Mouse (Mus musculus): Measurements from ENCODE around the gene Capn12.

The Capn12 gene

DNA sequence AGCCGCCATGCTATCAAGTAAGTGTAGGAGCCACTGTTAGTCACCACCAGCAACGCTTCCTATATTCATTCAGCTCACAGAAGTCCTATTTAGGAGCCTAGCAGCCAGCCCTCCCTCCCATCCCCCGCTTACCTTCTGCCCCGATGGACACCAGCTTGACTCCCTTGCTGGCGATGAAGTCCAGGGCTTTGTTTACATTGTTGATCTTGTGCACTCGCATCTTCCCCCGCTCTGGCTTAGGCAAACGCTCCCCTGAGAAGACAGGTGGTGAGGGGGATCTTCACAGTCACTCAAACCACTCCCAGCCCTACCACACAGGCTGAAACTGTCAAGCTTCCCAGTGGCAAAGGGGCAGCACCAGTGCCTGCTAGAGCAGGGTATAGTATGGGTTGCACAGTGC is 37.3 kb downstream of the Capn12 start:
- DNase-seq (ENCODE audit: extremely low read depth, low read depth), result no peak

DNA sequence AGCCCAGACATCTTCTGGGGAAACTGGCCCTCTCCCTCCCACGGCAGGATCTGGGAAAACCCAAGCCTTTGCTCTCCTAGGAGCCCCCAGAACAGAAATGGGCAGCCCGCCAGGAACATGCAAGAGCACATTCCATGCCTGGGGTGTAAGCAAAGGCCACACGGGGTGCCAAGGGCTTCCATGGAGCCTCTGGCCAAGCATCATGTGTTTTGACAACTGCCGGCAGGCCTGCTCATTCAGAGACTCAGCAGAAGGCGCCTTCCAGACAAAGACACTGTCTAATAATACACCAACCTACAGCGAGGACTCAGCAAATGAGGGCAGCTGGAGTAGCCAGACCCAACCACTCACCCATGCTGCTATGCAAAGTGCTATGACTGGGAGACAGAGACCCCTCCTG is 38.6 kb downstream of the Capn12 start:
- no peak for DNase-seq (ENCODE audit: extremely low read depth, low read depth)

DNA sequence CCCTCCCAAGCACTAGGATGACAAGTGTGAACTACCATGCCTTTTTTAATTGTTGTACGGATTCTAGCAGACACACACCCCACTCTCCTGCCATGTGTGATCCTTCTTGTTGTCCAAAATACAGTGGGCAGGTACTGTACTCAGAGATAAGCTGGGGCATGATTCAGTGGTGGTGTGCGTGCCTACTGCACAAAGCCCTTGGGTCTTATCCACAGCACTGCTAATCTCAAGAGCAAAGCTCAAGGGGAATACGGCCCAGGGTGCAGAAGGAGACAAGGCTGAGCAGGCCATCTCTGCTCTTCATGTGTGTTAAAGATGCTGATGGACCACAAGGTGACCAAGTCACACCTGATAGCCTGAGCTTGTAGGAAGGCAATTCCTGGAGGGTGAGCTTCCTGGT is 40.0 kb downstream of the Capn12 start:
- no peak for DNase-seq (ENCODE audit: extremely low read depth, low read depth)

DNA sequence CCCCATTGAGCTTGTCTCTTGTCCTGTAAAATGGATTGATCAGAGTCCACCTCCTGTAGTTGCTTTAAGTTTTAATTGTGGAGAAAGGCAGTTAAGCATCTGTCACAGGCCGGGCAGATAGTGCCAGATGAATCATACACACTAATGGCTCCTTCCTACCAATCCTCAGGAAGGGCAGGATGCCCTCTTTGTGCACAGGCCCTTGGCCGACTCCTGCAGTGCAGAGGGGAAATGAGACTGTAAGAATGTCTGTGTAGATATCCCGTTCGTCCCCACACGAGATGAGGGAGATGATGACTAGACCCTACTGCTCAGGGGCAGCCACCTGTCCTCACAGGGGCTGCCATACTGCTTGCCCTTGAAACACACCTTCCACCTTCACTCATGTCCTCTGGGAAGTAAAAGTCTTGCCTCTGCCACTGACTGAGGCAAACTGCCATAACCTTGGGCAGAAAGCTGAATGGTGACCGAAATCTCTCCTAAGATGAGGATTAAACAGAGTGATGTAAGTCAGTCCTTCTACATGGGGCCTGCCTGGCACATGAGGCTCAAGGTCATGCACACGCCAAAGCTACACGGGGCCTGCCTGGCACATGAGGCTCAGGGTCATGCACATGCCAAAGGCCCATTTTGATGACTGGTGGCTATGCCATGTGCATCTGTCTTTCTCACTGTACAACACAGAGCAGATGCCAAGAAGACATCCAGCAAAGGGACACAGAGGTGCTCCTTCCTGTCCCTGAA is 40.7 kb downstream of the Capn12 start:
- no peak for DNase-seq (ENCODE audit: extremely low read depth, low read depth)

DNA sequence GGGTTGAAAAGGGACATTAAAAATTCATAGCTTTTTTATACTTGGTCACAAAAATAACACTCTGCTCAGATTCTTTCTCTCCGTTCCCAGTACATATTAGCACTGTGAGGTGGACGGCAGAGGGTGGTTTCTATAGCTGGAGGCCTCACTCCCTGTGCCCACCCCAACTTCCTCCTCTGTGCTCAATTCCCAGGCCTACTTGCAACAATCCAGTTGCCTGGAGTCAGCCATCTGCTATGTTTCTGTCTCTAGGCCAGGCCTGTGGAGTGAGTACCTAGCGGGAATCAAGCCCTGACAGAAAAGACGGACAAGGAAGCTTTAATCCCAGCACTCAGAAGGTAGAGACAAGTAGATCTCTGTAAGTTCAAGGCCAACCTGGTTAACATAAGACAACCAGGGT is 41.4 kb downstream of the Capn12 start:
- DNase-seq (ENCODE audit: extremely low read depth, low read depth), result no peak

DNA sequence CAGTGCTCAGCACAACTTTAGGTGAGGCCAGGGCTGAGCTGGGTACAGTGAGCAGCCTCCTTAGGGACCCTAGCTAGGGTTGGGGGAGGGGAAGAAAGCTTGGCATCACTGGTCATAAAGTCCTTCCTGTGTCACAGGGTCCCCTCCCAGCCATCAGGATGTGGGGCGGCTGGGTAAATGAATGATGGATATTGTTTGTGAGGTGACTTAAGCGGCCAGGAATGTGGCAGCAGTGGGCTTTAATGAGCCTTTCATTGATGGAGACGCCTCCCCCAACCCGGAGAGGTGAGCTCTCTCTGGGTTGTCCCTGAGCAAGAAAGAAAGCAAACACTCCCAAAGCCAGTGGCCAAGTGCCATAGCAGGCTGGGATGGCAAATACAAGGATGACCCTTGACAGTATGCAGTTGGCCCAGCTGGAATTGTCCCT is 42.7 kb downstream of the Capn12 start:
- DNase-seq (ENCODE audit: extremely low read depth, low read depth), result no peak

DNA sequence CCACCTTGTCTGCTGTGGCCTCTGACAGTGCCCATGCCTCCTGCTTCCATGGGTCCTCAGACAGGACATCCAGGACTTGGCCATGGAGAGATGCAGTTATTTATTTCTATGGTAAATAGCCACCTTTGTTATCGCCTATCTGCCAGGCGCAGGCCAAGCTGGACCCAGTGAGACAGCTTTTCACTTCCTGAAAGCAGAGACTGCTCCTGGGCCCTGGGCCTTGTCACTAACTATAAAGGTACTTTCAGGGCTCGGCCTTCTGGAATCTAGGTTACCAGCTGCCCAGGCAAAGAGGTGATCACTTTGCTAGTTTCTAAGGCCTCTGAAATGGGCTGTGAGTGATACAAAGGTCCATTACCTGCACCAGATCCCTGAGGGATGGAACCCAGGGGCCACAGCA is 43.6 kb downstream of the Capn12 start:
- DNase-seq (ENCODE audit: extremely low read depth, low read depth), result no peak

DNA sequence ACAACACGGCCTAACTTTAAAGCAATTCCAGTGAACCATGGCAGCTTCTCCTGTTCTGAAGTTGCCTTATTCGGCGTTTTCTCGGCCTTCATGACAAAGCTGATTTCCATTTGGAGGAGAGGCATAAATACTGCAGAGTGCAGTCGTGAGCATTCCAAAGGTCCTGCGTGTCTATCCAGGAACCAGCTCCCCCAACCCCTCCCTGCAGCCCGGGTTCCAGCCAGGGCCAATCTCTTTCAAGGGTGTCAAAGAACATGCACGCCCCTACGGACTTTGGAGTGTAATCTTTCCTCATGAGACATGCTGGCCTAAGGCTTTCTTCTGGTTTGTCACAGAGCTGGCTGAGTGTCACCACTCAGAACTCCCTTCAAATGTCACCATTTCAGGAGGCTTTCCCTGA is 44.1 kb downstream of the Capn12 start:
- no peak for DNase-seq (ENCODE audit: extremely low read depth, low read depth)

DNA sequence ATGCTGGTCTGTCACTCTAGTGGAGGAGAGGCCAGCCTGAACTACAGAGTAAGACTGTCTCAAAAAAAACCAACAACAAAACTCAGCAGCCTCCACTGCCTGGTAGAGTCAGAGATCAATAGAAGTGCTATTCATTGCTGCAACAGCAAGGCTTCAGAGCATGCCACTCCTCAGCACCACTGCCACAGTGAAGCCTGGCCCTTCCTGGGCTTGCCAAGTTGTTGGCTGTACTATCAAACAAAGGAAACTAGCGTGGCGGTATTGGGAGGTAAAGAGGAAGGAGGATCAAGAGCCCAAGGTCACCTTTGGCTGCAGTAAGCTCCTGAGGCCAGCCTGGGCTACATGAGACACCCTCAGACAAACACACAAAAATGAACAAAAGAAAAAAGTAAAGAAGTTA is 45.0 kb downstream of the Capn12 start:
- no peak for DNase-seq (ENCODE audit: extremely low read depth, low read depth)

DNA sequence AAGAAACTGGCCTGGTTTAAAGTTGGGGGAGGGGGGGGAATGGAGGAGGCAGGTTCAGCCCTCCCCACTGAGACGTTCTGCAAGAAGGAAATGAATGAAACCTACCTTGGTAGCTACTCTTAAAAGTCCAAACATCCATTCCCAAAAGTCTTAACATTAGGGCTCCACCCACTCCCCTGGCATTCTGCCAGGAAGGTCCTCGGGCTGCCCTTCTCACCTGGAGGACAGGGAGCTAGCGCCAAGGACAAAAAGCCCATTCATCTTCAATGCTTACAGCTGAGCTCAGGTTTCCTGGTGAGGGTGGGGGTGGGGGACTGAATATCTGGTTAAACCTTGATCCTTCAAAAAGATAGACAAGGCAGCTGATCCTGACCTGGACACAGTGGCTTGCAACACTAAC is 48.2 kb downstream of the Capn12 start:
- no peak for DNase-seq (ENCODE audit: extremely low read depth, low read depth)

DNA sequence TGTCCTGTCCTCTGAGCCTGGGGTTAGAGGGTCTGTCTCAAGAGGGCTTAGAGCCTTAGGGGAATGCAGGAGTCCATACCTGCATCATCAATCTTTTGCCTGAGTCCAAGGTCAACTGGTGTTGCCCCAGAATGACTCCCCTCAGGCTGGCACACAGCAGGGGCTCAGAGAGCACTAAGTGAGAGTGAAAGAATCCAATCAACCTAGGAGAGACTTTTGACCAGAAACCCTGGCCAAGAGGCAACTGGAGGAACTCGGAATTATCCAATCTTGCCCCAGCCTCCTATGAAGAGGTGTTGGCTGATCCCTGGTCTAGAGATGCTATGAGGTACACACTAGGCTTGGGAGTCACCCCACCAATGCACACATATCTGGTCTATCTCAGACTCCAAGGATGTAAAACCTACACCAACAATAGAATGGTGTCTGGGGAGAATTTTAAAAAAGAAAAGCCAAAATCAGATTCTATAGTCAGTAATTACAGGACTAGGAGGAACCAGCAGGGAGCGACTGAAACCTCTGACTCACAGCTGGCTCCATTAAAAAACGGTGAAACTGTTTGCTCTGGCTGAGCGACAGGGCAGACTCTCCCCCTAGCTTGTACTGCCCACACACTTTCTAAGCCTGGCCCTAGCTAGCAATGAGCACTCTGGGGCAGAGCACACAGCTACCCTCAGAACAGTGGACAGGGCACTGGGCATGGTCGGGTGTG is 49.3 kb downstream of the Capn12 start:
- DNase-seq (ENCODE audit: extremely low read depth, low read depth), result no peak

DNA sequence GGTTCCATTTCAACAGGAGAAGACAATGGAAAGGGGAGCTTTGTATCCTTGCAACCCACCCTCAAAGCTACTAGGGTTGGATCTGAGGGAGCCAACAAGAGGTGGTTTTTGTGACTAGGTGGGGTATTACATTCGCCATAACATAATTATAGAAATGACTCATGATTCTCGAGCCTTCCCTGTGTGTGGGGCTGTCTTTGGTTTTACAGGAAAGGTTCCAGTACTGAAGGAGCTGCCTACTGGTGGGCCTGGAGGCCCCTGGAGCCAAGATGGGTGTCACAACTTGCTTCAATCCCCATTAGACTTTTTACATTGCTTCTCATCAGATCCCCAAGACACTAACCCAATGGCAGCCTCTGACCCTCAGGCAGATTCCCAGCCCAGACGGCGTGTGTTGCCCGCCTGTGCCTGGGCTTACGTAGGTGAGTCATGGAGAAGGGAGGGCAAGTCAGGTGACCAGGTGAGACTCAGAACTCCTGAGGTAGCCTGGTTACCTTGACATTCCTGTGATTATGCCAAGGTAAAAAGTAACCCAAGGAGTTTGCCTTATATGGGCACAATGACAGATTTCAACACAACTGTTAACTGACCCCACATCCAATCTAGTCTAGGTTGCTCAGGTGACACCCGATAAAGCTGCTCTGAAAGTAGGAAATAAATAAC is 49.9 kb downstream of the Capn12 start:
- DNase-seq (ENCODE audit: extremely low read depth, low read depth), result no peak

DNA sequence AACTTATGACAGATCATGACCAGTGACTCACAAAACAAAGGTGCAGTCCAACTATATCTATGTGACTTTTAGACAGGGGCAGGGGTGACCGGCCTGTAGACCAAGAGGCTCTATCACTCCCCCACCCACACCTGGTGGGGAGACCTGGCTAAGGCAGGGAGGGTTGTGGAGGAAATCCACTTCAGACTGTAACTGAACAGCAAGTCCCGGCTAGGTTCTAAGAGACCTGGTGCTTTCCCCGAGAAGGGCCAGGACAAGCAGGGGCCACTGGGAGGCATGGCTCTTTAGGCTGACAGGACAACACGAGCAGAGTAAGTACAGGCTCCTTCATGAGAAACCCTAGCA is 50.4 kb downstream of the Capn12 start:
- no peak for DNase-seq (ENCODE audit: extremely low read depth, low read depth)

DNA sequence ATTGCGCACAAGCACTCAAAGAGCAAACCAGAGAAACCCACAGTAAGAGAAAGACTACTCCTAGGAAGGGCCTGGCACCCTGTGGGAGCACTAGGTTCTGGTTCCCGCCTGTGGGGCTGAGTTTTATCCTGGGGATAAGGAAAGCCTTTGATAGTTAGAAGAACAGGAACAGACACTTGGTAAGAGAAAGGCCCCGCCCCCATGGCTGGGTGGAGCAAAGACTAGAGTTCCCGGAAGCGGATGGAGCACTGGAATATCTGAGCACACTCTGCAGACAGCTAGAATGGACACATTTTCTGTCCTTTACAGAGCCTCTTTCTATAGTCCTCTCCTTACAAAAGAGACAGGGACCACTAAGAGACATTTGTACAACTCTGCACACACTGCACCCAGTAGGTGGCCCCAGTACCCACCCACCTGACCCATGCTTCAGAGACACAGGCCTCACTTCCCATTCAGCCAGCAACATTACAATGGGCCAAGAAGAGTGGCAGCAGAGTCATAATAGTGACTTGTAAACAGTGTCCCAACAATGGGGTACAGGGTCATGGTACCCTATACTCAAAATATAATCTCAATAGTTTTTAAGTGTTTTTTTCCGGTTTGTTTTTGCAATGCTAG is 51.3 kb downstream of the Capn12 start:
- no peak for DNase-seq (ENCODE audit: extremely low read depth, low read depth)

DNA sequence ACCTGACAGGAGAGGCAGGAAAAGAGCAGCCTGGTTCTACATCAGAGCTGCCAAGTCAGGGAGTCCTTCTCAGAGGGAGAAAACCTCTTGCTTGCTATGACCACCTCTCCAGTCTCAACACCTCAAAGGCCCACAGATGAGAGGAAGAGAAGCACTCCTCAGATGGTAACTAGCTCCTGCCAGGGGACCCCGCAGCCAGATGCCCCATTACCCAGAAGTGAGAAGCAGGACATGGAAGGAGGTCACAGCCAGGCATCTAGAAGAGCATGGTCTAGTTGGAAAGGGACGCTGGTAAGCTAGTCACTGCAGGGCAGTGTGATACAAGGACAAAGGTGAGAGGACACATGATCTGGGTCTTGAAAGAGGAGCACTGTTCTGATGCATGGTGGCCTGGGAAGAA is 52.6 kb downstream of the Capn12 start:
- DNase-seq (ENCODE audit: extremely low read depth, low read depth), result no peak

DNA sequence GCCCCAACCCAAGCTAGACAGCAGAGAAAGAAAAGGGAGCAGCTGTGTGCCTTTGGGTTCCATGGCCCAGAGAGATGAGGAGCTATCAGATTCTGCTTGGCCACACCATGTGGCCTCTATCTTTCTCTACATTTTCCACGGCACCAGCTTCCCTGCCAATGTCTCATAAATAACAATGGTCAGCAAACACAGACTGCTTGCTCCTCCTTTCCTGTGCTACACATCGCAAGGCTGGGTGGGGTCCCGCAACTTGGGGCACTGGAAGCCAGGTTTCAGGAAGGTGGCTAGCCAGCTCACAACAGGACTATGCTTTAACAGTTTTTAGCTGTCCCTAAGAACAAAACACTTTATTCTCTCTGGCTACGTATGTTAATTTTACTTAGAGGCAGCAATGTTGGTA is 55.6 kb downstream of the Capn12 start:
- no peak for DNase-seq (ENCODE audit: extremely low read depth, low read depth)

DNA sequence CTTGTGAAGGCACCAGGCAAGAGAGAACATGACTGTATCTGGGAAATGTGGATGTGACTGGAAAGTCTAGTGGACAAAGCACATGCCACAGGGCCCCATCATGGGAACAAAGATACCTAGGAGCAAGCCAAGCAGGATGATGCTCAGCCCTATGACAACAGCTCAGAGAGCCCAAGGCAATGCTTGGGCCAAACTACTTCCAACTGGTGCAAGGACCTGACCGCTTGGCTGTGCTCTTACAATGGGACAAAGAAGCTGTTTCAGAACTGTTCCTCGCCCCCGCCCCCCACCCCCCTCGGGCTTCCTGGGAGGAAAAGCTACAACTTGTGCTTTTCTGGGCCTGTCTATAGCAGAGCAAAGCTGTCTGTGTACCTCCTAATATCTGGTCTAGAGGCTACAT is 57.4 kb downstream of the Capn12 start:
- no peak for DNase-seq (ENCODE audit: extremely low read depth, low read depth)

DNA sequence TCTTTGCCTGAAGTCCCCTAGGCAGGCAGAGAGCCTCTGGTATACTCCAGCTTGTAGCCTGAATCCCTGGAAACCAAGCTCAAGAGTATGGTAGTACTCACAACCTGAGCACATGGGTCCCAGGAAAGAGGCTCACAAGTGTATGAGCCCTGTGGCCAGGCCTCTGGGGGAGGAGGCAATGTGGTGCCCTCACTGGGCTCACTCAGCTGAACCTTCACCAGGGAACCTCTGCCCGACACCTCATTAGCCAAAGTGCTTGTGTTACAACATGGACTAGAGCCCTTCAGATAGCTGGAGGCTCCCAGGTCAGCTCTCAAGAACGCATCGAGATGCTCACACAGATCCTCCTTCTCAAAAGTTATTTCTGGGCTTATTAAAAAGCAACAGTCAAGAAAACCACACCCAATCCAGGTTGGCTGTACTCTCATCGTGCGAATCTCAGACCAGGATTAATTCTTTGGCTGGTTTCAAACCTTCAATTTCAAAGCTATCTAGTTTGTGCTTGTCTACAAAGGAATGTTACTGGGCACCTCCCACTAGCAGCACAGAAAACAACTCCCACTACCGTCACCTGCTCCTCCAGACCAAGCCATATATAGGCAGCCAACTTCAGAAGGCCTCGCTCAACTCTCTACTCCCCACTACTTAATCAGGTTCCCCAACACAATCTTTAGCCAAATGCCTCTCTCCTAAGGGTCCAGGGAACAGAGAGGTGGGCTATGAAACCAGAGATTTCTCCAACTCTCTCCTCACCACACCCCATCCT is 58.4 kb downstream of the Capn12 start:
- DNase-seq (ENCODE audit: extremely low read depth, low read depth), result no peak

DNA sequence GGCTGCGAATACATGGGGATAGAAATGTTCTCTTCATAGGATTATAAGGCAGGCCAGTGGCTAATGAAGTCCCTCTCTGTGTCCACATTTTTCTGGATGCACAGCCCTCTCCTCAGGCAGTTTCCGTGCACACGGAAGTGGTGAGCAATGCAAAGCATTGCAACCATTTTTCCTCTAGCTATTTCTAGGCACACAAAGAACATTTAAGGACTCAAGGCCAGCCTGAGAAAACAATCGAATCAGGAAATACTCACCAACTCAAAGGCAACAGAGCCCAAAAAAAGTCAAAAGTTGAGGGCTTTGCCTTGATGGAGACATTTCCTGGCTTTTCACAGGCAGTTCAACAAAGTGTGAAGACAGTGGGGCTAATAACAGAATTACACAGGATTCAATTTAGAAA is 59.9 kb downstream of the Capn12 start:
- DNase-seq (ENCODE audit: extremely low read depth, low read depth), result no peak

DNA sequence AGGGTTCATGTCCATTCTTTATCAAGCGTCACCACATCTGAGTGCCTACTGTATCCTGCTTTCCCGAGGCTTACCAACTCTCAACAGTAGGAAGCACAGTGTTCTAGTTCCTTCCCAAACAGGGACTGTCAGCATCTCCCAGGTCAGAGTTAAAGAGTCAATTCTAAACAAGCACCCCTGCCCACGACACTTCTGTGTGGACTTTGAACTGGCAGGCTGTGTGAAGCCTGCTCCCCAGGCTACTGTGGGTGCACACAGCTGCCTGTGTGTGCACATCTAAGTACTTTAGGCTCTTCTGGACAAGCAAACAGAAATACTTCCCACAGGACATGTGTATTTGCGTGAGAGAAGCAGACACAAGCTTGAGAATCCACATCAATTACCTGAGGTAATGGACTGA is 60.3 kb downstream of the Capn12 start:
- DNase-seq (ENCODE audit: extremely low read depth, low read depth), result no peak
